Mouse (Mus musculus) midbrain, embryonic 12.5 days (tissue): Measurements from ENCODE around the gene Phyh. TPM values are rescaled to one million over a fixed set of nuclear protein-coding genes. Genes with fewer than 3 reads are reported as not detected.
A peak's percentile ranks its signal among the peaks of the same experiment; 100 is the strongest.

Source experiments
- ATAC-seq: fragments of 200-750 bp; cut with Nextera tagmentation; 2 replicates; pipeline ENCODE4 v1.8.0; 2017; ENCODE audit warnings: low read depth, moderate TSS enrichment, moderate library complexity; ENCODE audit not compliant: low FRiP score
- H3K27ac ChIP-seq: fragments of 300-500 bp; sonication (generic); replicated peaks from 2 replicates; pipeline ENCODE4 v1.5.1; 2016; ENCODE audit warnings: mild to moderate bottlenecking
- H3K27me3 ChIP-seq: fragments of 300-500 bp; sonication (generic); 2 replicates; pipeline ENCODE4 v1.6.1; 2016; ENCODE audit warnings: mild to moderate bottlenecking
- H3K36me3 ChIP-seq: fragments of 300-500 bp; sonication (generic); 2 replicates; pipeline ENCODE4 v1.6.1; 2016
- H3K4me1 ChIP-seq: fragments of 300-500 bp; sonication (generic); 2 replicates; pipeline ENCODE4 v1.6.1; 2016
- H3K4me2 ChIP-seq: fragments of 300-500 bp; sonication (generic); replicated peaks from 2 replicates; pipeline ENCODE4 v1.6.1; 2016; ENCODE audit warnings: mild to moderate bottlenecking, moderate library complexity
- H3K4me3 ChIP-seq: fragments of 300-500 bp; sonication (generic); 2 replicates; pipeline ENCODE4 v1.5.1; 2016; ENCODE audit warnings: mild to moderate bottlenecking
- H3K9ac ChIP-seq: fragments of 300-500 bp; sonication (generic); replicated peaks from 2 replicates; pipeline ENCODE4 v1.6.1; 2016; ENCODE audit warnings: mild to moderate bottlenecking, moderate library complexity
- H3K9me3 ChIP-seq: fragments of 300-500 bp; sonication (generic); 2 replicates; pipeline ENCODE4 v1.6.1; 2016; ENCODE audit warnings: mild to moderate bottlenecking
- WGBS: fragments of 180-500 bp; shearing (Covaris S2); methylation state at CpG from one replicate; pipeline ENCODE4 v1.1.7; 2016; 5-methylcytosine and 5-hydroxymethylcytosine counted together
- polyA plus RNA-seq: library from polyadenylated mRNA; unstranded; fragments of >200 nt; fragmentation: Nextera tagmentation; extraction: Ambion mirVana; gene quantifications from 2 replicates; pipeline ENCODE4 v1.2.1, GENCODE M21; 2016

The Phyh gene
- polyA plus RNA-seq: 41.9 and 42.0 TPM in 2 replicates

DNA sequence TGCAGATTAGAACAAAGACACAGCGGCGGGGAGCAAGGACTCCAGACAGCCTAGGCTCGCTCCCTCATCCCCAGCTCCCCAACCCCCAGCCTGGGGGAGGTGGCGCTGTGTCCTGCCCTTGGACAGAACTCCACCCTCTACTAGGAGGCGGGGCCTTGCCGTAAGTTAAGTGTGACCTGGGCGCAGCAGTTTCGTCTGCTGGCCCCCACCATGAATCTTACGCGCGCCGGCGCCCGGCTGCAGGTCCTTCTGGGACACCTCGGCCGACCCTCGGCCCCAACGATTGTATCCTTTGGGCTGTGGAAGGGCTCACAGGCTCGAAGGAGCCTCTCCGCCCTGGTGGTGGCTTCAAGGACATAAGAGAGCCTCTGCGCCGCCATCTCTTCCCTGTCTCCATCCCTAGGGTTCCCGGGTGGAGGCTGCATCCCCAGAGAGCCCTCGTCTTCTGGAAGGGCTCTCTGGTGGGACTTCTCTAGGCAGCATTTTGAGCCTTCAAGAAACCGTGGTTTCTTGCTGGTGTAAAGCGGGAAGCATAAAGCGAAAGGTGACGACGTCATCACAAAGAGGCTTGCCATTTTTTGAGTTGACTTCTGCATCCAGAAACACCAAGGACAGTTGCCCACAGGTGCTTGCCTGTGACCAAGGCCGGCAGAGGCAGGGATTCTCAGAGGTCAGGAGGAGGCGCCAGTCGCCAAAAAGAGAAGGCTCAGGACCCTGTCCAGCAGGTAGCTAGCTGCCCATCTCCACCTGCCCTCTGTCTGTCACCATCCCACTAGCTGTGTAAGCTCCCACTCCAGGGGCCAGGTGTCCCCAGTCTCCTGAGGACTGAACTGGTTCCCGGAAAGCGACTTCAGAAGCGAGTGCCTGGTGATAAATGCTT, at the start of gene Phyh:
Gene Phyh (plus strand): TSS at position 160 of the 880 bp plus-strand sequence.
- Histone ChIP-seq H3K27me3 (no peaks in the 10 kb centered on the region), H3K4me2 (peak within 1 kb of the TSS; percentile 60), H3K9ac (peak within 1 kb of the TSS; percentile 54), H3K4me1 (peaks cover 5% of the 10 kb centered on the region), H3K27ac (peak within 1 kb of the TSS; percentile 36), H3K9me3 (no peaks in the 10 kb centered on the region), H3K4me3 (peak within 1 kb of the TSS; percentile 50), H3K36me3 (no peaks in the 10 kb centered on the region)
- 5% methylated on average over 35 of the region's 35 CpGs for WGBS
- ATAC-seq: peak; percentile 98

DNA sequence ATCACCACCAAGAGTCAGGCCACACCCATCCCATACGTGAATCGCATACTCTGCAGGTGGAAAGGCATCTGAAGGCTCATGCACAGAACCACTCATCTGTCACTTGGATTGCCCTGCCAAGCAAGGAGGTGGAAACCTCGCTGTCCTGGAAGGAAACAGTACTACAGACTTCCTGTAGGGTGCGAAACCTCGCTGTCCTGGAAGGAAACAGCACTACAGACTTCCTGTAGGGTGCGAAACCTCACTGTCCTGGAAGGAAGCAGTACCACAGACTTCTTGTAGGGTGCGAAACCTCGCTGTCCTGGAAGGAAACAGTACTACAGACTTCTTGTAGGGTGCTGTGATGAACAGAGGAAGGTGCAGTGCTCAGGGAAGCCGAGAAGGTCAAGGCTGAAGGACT, 46.1 kb upstream of the Phyh start:
- 77% methylated on average over 9 of the region's 9 CpGs for WGBS
- no peaks in the 10 kb centered on the region for H3K4me1 ChIP-seq

DNA sequence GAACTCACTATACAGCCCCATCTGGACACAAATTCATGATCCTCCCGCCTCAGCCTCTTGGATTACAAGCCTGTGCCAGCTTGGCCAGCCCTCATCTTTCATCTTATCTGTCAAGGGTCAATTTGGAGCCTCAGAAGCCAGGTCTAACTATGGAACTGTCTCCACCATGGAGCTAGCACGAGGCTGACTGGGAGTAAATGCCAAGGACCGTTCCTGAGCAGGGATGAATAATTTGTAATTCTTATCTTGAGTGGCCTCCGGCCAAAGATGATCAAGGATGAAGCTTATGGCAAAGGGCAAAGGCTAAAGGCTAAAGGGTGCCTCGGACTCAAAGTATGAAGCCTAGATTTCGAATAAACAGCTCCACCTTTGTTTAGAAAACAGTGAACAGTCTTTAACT, 45.5 kb upstream of the Phyh start:
- no peak overlapping the region for H3K9ac ChIP-seq
- no peaks in the 10 kb centered on the region for H3K36me3 ChIP-seq
- no peak overlapping the region for H3K4me2 ChIP-seq
- WGBS: 74% methylated on average over 6 of the region's 6 CpGs
- 0 out of 2 replicates have a peak, but pooled peaks cover 3% of the 10 kb centered on the region for H3K27me3 ChIP-seq
- H3K27ac ChIP-seq: no peak overlapping the region
- H3K4me3 ChIP-seq: no peak overlapping the region
- no peaks in the 10 kb centered on the region for H3K9me3 ChIP-seq
- no peak for ATAC-seq
- no peaks in the 10 kb centered on the region for H3K4me1 ChIP-seq

More for the DNA sequence above, 46.1 kb upstream of the Phyh start:
- Histone ChIP-seq H3K9me3 (no peaks in the 10 kb centered on the region), H3K27ac (no peak overlapping the region), H3K4me3 (no peak overlapping the region), H3K4me2 (no peak overlapping the region), H3K36me3 (no peaks in the 10 kb centered on the region), H3K9ac (no peak overlapping the region), H3K27me3 (no peaks in the 10 kb centered on the region)
- ATAC-seq: no peak

- Histone ChIP-seq H3K27me3 (0 out of 2 replicates have a peak, but pooled peaks cover 3% of the 10 kb centered on the region), H3K4me3 (no peak overlapping the region), H3K36me3 (no peaks in the 10 kb centered on the region), H3K4me1 (peaks cover 5% of the 10 kb centered on the region), H3K27ac (no peak overlapping the region), H3K4me2 (no peak overlapping the region), H3K9ac (no peak overlapping the region), H3K9me3 (no peaks in the 10 kb centered on the region)
- WGBS: 49% methylated on average over 1 of the region's 1 CpGs
- ATAC-seq: no peak
Observed at GRCm38 (mm10) chr2:4875090-4875489, 43.7 kb upstream of the Phyh start.

GRCm38 (mm10) chr2:4876131-4876530, 42.7 kb upstream of the Phyh start:
- no peak for ATAC-seq
- 73% methylated on average over 3 of the region's 3 CpGs for WGBS
- Histone ChIP-seq H3K4me1 (peaks cover 12% of the 10 kb centered on the region), H3K36me3 (no peaks in the 10 kb centered on the region), H3K4me2 (no peak overlapping the region), H3K4me3 (no peak overlapping the region), H3K27me3 (0 out of 2 replicates have a peak, but pooled peaks cover 3% of the 10 kb centered on the region), H3K27ac (no peak overlapping the region), H3K9ac (no peak overlapping the region), H3K9me3 (no peaks in the 10 kb centered on the region)

- Histone ChIP-seq H3K27me3 (0 out of 2 replicates have a peak, but pooled peaks cover 3% of the 10 kb centered on the region), H3K9ac (peak overlapping the region; percentile 98), H3K9me3 (no peaks in the 10 kb centered on the region), H3K4me3 (peak overlapping the region; percentile 97), H3K27ac (peak overlapping the region; percentile 100), H3K4me1 (peaks cover 25% of the 10 kb centered on the region), H3K36me3 (peaks cover 13% of the 10 kb centered on the region), H3K4me2 (peak overlapping the region; percentile 77)
- ATAC-seq: peak; percentile 43
- WGBS: 2% methylated on average over 20 of the region's 20 CpGs
Observed at GRCm38 (mm10) chr2:4880737-4881349, 38.0 kb upstream of the Phyh start.

- ATAC-seq: peak; percentile 84
- under 1% methylated on average over 45 of the region's 115 CpGs for WGBS
- Histone ChIP-seq H3K4me3 (peak within 1 kb of the TSS; percentile 97), H3K4me1 (peaks cover 25% of the 10 kb centered on the region), H3K27me3 (0 out of 2 replicates have a peak, but pooled peaks cover 3% of the 10 kb centered on the region), H3K9ac (peak within 1 kb of the TSS; percentile 98), H3K9me3 (no peaks in the 10 kb centered on the region), H3K4me2 (peak within 1 kb of the TSS; percentile 77), H3K36me3 (peaks cover 21% of the 10 kb centered on the region), H3K27ac (peak within 1 kb of the TSS; percentile 100)
Observed at GRCm38 (mm10) chr2:4881350-4882248, 37.2 kb upstream of the Phyh start, which contains the start of gene Sephs1. TSS of gene Sephs1 (plus strand) at chr2:4881564.

DNA sequence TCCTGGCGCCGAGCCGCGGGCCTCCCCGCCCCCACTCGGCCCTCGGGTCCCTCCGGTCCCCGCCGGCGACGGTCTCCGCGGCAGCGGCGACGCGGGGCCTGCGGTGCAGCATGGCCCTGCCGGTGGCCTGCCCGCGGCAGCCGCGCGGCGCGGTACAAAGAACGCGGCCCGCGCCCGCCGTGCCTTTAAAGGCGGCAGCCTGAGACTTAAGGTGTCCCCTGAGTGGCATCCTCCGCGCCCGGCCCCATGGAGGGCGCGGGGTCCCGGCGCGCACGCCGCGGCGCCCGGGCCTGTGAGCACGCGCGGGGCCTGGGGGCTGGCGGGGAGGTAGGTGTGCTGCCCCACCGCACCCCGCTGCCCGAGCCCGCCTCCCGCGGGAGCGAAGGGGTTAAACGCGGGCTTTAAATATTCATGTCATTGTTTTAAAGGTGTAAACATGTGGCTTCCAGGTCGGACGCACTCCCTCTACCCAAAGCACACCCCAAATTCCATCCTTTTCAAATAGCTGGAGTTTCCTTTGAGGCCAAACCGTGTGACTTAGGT, 36.5 kb upstream of the Phyh start:
- Histone ChIP-seq H3K27me3 (0 out of 2 replicates have a peak, but pooled peaks cover 3% of the 10 kb centered on the region), H3K9ac (peak overlapping the region; percentile 98), H3K4me1 (peaks cover 25% of the 10 kb centered on the region), H3K36me3 (peaks cover 28% of the 10 kb centered on the region), H3K9me3 (no peaks in the 10 kb centered on the region), H3K27ac (peak overlapping the region; percentile 100), H3K4me2 (peak overlapping the region; percentile 77), H3K4me3 (peak overlapping the region; percentile 97)
- under 1% methylated on average over 56 of the region's 63 CpGs for WGBS
- peak; percentile 74 for ATAC-seq

- Histone ChIP-seq H3K4me2 (peak overlapping the region; percentile 77), H3K9ac (peak overlapping the region; percentile 98), H3K27ac (peak overlapping the region; percentile 100), H3K9me3 (no peaks in the 10 kb centered on the region), H3K27me3 (0 out of 2 replicates have a peak, but pooled peaks cover under 1% of the 10 kb centered on the region), H3K36me3 (peaks cover 36% of the 10 kb centered on the region), H3K4me1 (peaks cover 25% of the 10 kb centered on the region), H3K4me3 (peak overlapping the region; percentile 97)
- ATAC-seq: no peak
- 2% methylated on average over 18 of the region's 18 CpGs for WGBS
Observed at GRCm38 (mm10) chr2:4883009-4883704, 35.7 kb upstream of the Phyh start.

DNA sequence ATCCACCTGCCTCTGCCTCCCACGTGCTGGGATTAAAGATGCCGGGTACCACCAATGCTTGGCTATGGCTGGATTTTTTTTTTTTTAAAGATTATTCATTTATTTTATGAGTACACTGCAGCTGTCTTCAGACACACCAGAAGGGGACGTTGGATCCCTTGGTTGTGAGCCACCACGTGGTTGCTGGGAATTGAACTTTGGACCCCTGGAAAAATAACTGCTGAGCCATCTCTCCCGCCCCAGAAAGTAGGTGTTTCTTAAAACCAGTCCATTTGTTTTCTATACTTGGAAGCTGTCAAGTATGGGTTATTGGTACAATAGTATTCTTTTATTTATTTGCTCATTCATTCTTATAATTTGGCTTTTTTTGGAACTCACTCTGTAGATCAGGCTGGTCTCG, 31.9 kb upstream of the Phyh start:
- Histone ChIP-seq H3K4me1 (peaks cover 13% of the 10 kb centered on the region), H3K4me3 (no peak overlapping the region), H3K4me2 (no peak overlapping the region), H3K9me3 (no peaks in the 10 kb centered on the region), H3K9ac (no peak overlapping the region), H3K27ac (no peak overlapping the region), H3K27me3 (no peaks in the 10 kb centered on the region), H3K36me3 (peaks cover 72% of the 10 kb centered on the region)
- ATAC-seq: no peak
- 97% methylated on average over 6 of the region's 6 CpGs for WGBS

DNA sequence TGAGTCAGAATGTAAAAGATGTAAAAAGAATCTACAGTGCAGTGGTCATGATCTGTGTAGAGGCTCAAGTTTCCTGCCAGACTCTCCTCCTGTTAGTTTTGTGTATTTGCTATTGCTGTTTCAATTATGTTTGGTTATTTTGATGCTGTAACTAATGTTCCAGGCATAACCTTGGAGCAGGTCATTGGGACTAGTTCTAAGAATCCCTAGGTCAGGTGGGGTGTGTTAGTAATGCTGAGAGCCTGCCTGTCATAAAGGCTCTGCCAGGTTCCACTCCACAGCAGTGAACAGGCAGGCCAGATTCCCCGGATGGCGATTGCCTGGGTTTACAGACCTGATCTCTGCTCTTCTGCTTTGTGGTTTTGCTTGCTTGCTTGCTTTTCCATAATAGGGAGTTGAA, 23.2 kb upstream of the Phyh start:
- no peak for ATAC-seq
- no peaks in the 10 kb centered on the region for H3K9me3 ChIP-seq
- H3K4me2 ChIP-seq: no peak overlapping the region
- H3K9ac ChIP-seq: no peak overlapping the region
- H3K36me3 ChIP-seq: peaks cover 87% of the 10 kb centered on the region
- H3K4me1 ChIP-seq: no peaks in the 10 kb centered on the region
- H3K27ac ChIP-seq: no peak overlapping the region
- WGBS: 88% methylated on average over 2 of the region's 2 CpGs
- no peaks in the 10 kb centered on the region for H3K27me3 ChIP-seq
- no peak overlapping the region for H3K4me3 ChIP-seq
